Mouse (Mus musculus): Measurements from ENCODE around the gene Arhgap22. TPM values are rescaled to one million over a fixed set of nuclear protein-coding genes. Genes with fewer than 3 reads are reported as not detected.

The Arhgap22 gene
- polyA plus RNA-seq, 1 experiment from 2014 or later, result 8.1 TPM

DNA sequence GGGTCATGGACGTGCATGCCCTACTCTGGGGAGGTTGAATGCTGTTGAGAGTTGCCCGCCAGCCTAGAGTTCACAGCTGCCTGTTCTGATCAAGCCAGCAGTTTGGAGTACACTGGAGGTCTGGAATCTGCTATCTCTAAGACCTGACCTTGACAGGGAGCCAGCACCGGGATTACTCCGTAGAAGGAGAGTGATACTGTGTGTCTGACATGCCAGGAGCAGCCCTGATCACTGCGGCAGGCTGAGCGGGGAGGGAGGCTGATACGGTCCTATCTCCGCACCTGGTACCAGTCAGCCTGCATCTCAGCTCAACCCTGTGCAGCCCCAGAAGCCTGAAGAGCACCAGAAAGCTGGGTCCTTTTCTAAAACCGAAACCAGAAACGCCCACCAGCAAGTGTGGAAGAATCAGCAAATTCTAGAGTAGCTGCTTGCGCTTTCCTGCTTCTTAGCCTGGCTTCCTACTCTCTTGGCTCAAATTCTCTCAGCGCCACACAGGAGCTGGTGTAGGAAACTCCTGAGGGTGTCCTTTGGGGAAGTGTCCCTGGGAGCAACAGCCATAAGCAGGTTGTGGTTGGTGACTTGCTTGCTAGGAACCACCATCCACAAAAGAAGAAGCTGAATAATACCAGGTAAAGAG is 91.9 kb downstream of the Arhgap22 start:
- Histone ChIP-seq H3K9me3 (ENCODE audit: control insufficient read depth, low read depth, low read length) (no peaks in the 10 kb centered on the region), H3K4me3 (ENCODE audit: low read depth, low read length) (no peak overlapping the region), H3K4me1 (ENCODE audit: control insufficient read depth, insufficient read depth, low read length) (no peaks in the 10 kb centered on the region), H3K27me3 (ENCODE audit: control insufficient read depth, insufficient read depth, low read length) (no peaks in the 10 kb centered on the region), H3K27ac (ENCODE audit: low read length) (no peak overlapping the region), H3K36me3 (ENCODE audit: control insufficient read depth, insufficient read depth, low read length) (no peaks in the 10 kb centered on the region), H3K9ac (replicated peaks; ENCODE audit: low read depth, low read length) (no peak overlapping the region), H3K4me2 (replicated peaks; ENCODE audit: low read depth, low read length) (no peak overlapping the region)
- 68% methylated on average over 12 of the region's 12 CpGs for WGBS
- no peak for ATAC-seq (ENCODE audit: insufficient number of reproducible peaks, insufficient read depth, low FRiP score, low read depth)

DNA sequence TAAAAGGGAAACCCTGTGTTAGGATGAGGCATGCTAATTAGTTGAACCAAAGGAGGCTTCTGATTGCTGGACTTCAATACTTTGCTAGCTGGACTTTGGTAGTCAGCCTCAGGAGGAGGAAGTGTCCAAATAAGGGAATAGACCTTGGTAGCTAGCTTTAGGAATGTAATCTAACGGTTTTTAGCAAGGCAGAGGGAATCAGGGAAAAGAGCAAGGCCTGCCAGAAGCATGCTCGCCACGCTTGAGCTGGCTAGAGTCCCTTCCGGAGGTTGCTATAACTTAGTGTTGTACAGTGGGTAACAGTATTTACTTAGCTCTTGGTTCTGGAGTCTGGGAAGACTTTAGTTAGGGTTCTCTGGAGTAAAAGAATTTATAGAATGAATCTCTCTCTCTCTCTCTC is 96.9 kb downstream of the Arhgap22 start:
- H3K9me3 ChIP-seq (ENCODE audit: control insufficient read depth, low read depth, low read length), result no peaks in the 10 kb centered on the region
- ATAC-seq (ENCODE audit: insufficient number of reproducible peaks, insufficient read depth, low FRiP score, low read depth), result no peak
- H3K9ac ChIP-seq (replicated peaks; ENCODE audit: low read depth, low read length), result no peak overlapping the region
- no peak overlapping the region for H3K4me2 ChIP-seq (replicated peaks; ENCODE audit: low read depth, low read length)
- no peak overlapping the region for H3K27ac ChIP-seq (ENCODE audit: low read length)
- H3K4me1 ChIP-seq (ENCODE audit: control insufficient read depth, insufficient read depth, low read length), result no peaks in the 10 kb centered on the region; the same call in 1 of the 2 replicates
- H3K4me3 ChIP-seq (ENCODE audit: low read depth, low read length), result no peak overlapping the region
- no peaks in the 10 kb centered on the region for H3K27me3 ChIP-seq (ENCODE audit: control insufficient read depth, insufficient read depth, low read length)
- 27% methylated on average over 4 of the region's 4 CpGs for WGBS
- no peaks in the 10 kb centered on the region for H3K36me3 ChIP-seq (ENCODE audit: control insufficient read depth, insufficient read depth, low read length)

- H3K4me2 ChIP-seq (replicated peaks; ENCODE audit: low read depth, low read length), result no peak overlapping the region
- no peak overlapping the region for H3K9ac ChIP-seq (replicated peaks; ENCODE audit: low read depth, low read length)
- H3K36me3 ChIP-seq (ENCODE audit: control insufficient read depth, insufficient read depth, low read length), result no peaks in the 10 kb centered on the region
- H3K4me1 ChIP-seq (ENCODE audit: control insufficient read depth, insufficient read depth, low read length), result no peaks in the 10 kb centered on the region; the same call in 1 of the 2 replicates
- no peak overlapping the region for H3K4me3 ChIP-seq (ENCODE audit: low read depth, low read length)
- no peaks in the 10 kb centered on the region for H3K27me3 ChIP-seq (ENCODE audit: control insufficient read depth, insufficient read depth, low read length)
- ATAC-seq (ENCODE audit: insufficient number of reproducible peaks, insufficient read depth, low FRiP score, low read depth), result no peak
- WGBS, result 46% methylated on average over 4 of the region's 4 CpGs
- no peak overlapping the region for H3K27ac ChIP-seq (ENCODE audit: low read length)
- H3K9me3 ChIP-seq (ENCODE audit: control insufficient read depth, low read depth, low read length), result no peaks in the 10 kb centered on the region
Observed at GRCm38 (mm10) chr14:33312309-33312708, 98.5 kb downstream of the Arhgap22 start.

DNA sequence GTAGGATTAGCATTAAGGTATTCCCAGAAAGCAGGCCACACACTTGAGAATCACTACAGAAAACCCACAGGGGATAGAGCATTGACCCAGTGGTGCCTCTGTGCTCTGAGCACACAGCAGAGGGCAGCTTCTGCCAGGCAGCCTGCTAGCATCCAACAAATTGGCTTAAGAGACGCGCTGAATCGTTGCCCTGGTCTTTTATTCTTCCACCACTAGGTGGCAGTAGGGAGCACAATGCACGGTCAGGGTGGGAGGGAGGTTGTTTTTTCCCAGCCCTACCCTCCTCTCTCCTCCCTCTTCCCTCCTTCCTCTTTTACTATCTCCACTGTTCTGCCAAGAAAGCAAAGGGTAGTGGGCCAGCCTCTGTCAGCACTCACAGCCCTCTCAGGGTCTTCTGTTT is 99.8 kb downstream of the Arhgap22 start:
- H3K4me1 ChIP-seq (ENCODE audit: control insufficient read depth, insufficient read depth, low read length), result peaks cover 7% of the 10 kb centered on the region; the same call in 1 of the 2 replicates
- no peaks in the 10 kb centered on the region for H3K27me3 ChIP-seq (ENCODE audit: control insufficient read depth, insufficient read depth, low read length)
- no peak overlapping the region for H3K4me3 ChIP-seq (ENCODE audit: low read depth, low read length)
- no peak overlapping the region for H3K4me2 ChIP-seq (replicated peaks; ENCODE audit: low read depth, low read length)
- no peak overlapping the region for H3K9ac ChIP-seq (replicated peaks; ENCODE audit: low read depth, low read length)
- no peaks in the 10 kb centered on the region for H3K9me3 ChIP-seq (ENCODE audit: control insufficient read depth, low read depth, low read length)
- WGBS, result 0% methylated on average over 4 of the region's 4 CpGs
- peak; percentile 47 for ATAC-seq (ENCODE audit: insufficient number of reproducible peaks, insufficient read depth, low FRiP score, low read depth)
- no peaks in the 10 kb centered on the region for H3K36me3 ChIP-seq (ENCODE audit: control insufficient read depth, insufficient read depth, low read length)
- no peak overlapping the region for H3K27ac ChIP-seq (ENCODE audit: low read length)

- no peak for ATAC-seq (ENCODE audit: insufficient number of reproducible peaks, insufficient read depth, low FRiP score, low read depth)
- WGBS, result 47% methylated on average over 7 of the region's 7 CpGs
- no peaks in the 10 kb centered on the region for H3K27me3 ChIP-seq (ENCODE audit: control insufficient read depth, insufficient read depth, low read length)
Observed at GRCm38 (mm10) chr14:33314160-33314559, 100.3 kb downstream of the Arhgap22 start.

GRCm38 (mm10) chr14:33315111-33315510 is 101.3 kb downstream of the Arhgap22 start:
- Histone ChIP-seq H3K9me3 (ENCODE audit: control insufficient read depth, low read depth, low read length) (no peaks in the 10 kb centered on the region), H3K36me3 (ENCODE audit: control insufficient read depth, insufficient read depth, low read length) (no peaks in the 10 kb centered on the region), H3K4me1 (ENCODE audit: control insufficient read depth, insufficient read depth, low read length) (peaks cover 7% of the 10 kb centered on the region; the same call in 1 of the 2 replicates), H3K4me2 (replicated peaks; ENCODE audit: low read depth, low read length) (no peak overlapping the region), H3K9ac (replicated peaks; ENCODE audit: low read depth, low read length) (no peak overlapping the region), H3K27me3 (ENCODE audit: control insufficient read depth, insufficient read depth, low read length) (no peaks in the 10 kb centered on the region), H3K27ac (ENCODE audit: low read length) (no peak overlapping the region), H3K4me3 (ENCODE audit: low read depth, low read length) (no peak overlapping the region)
- WGBS, result 70% methylated on average over 5 of the region's 5 CpGs
- no peak for ATAC-seq (ENCODE audit: insufficient number of reproducible peaks, insufficient read depth, low FRiP score, low read depth)

More at GRCm38 (mm10) chr14:33314160-33314559, 100.3 kb downstream of the Arhgap22 start:
- Histone ChIP-seq H3K4me2 (replicated peaks; ENCODE audit: low read depth, low read length) (no peak overlapping the region), H3K9ac (replicated peaks; ENCODE audit: low read depth, low read length) (no peak overlapping the region), H3K9me3 (ENCODE audit: control insufficient read depth, low read depth, low read length) (no peaks in the 10 kb centered on the region), H3K4me3 (ENCODE audit: low read depth, low read length) (no peak overlapping the region), H3K36me3 (ENCODE audit: control insufficient read depth, insufficient read depth, low read length) (no peaks in the 10 kb centered on the region), H3K27ac (ENCODE audit: low read length) (no peak overlapping the region), H3K4me1 (ENCODE audit: control insufficient read depth, insufficient read depth, low read length) (peaks cover 7% of the 10 kb centered on the region; the same call in 1 of the 2 replicates)

- WGBS, result 51% methylated on average over 4 of the region's 4 CpGs
- H3K36me3 ChIP-seq (ENCODE audit: control insufficient read depth, insufficient read depth, low read length), result no peaks in the 10 kb centered on the region
- H3K9me3 ChIP-seq (ENCODE audit: control insufficient read depth, low read depth, low read length), result no peaks in the 10 kb centered on the region
- H3K27ac ChIP-seq (ENCODE audit: low read length), result no peak overlapping the region
- H3K9ac ChIP-seq (replicated peaks; ENCODE audit: low read depth, low read length), result no peak overlapping the region
- H3K4me1 ChIP-seq (ENCODE audit: control insufficient read depth, insufficient read depth, low read length), result peaks cover 12% of the 10 kb centered on the region; the same call in 1 of the 2 replicates
- no peaks in the 10 kb centered on the region for H3K27me3 ChIP-seq (ENCODE audit: control insufficient read depth, insufficient read depth, low read length)
- ATAC-seq (ENCODE audit: insufficient number of reproducible peaks, insufficient read depth, low FRiP score, low read depth), result no peak
- no peak overlapping the region for H3K4me2 ChIP-seq (replicated peaks; ENCODE audit: low read depth, low read length)
- no peak overlapping the region for H3K4me3 ChIP-seq (ENCODE audit: low read depth, low read length)
Observed at GRCm38 (mm10) chr14:33315771-33316170, 101.9 kb downstream of the Arhgap22 start.

- Histone ChIP-seq H3K27ac (ENCODE audit: low read length) (no peak overlapping the region), H3K27me3 (ENCODE audit: control insufficient read depth, insufficient read depth, low read length) (no peaks in the 10 kb centered on the region), H3K9me3 (ENCODE audit: control insufficient read depth, low read depth, low read length) (no peaks in the 10 kb centered on the region), H3K36me3 (ENCODE audit: control insufficient read depth, insufficient read depth, low read length) (no peaks in the 10 kb centered on the region), H3K4me1 (ENCODE audit: control insufficient read depth, insufficient read depth, low read length) (peaks cover 18% of the 10 kb centered on the region), H3K4me3 (ENCODE audit: low read depth, low read length) (no peak overlapping the region), H3K9ac (replicated peaks; ENCODE audit: low read depth, low read length) (no peak overlapping the region), H3K4me2 (replicated peaks; ENCODE audit: low read depth, low read length) (no peak overlapping the region)
- 38% methylated on average over 6 of the region's 6 CpGs for WGBS
- ATAC-seq (ENCODE audit: insufficient number of reproducible peaks, insufficient read depth, low FRiP score, low read depth), result no peak
Observed at GRCm38 (mm10) chr14:33317946-33318345, 104.1 kb downstream of the Arhgap22 start.
